Mouse (Mus musculus): ENCODE results near the gene Ehbp1.

Ehbp1 gene

DNA sequence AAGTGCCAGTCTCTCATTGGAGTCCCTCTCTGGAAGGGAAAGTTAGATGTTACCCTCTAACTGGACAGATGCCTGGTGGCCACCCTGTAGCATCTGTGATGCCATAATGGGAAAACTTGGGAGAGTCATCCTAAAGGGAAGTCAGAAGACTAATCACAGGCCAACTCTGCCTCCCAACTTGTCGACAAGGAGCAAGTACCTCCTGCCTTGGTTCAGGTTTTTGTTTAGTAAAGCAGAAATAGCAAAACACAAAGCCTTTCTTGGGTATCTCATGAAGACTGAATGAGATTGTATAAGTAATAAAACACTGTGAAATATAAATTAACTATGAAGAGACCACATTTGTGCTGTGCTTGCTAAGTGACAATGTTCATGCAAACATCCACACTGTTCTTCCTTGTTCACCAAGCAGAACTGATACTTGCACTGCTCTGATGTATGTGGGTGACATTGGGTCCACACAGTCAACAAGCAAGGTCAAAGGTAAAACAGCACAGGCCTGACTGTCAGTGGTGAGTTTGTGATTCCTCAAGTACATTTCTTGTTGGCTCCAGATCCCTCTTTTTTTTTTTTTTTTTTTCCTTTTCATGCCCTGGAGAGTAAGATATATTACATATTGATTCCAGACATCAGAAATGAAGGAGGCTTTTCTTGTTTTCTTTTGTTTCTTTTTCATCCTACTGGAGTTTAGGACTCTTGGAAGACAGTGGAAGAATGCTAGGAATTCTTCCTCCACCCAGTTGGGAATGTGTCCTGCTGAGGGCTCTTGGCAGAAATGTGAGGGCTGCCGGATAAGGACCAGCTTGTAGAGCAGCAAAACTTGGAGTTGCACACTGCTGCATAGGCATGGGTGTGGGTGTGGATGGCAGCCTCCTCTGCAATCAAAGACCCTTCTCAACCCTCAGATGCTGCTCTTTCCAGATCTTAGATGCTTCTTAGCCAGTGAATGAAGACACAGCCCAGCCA is at the start of gene Ehbp1:
Gene Ehbp1 (minus strand): TSS at position 51 of the 966 bp plus-strand sequence.
- no peak for ATAC-seq (ENCODE audit: low TSS enrichment)

GRCm38 (mm10) chr11:22387472-22388098 is 45.5 kb upstream of the Ehbp1 start:
- ATAC-seq (ENCODE audit: low TSS enrichment), result no peak

DNA sequence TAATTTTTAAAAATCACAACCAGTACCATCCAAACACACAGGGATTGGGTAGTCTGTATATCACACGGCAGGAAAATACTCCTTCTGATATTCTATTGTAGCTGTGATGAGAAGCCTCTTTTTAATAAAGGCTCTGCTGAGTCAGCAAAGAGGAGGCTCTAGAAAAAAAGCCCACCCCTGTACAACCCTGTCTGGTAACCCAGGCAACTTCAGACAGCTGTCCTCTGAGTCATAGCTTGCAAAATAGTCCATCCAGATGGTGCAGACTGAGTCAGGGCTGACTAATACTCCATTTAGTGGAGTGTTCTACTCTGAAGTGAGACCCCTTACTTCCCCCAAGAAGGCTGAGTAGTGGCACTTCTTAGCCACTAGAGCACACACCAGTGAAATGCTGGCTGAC is 41.4 kb upstream of the Ehbp1 start:
- ATAC-seq (ENCODE audit: low TSS enrichment), result no peak

DNA sequence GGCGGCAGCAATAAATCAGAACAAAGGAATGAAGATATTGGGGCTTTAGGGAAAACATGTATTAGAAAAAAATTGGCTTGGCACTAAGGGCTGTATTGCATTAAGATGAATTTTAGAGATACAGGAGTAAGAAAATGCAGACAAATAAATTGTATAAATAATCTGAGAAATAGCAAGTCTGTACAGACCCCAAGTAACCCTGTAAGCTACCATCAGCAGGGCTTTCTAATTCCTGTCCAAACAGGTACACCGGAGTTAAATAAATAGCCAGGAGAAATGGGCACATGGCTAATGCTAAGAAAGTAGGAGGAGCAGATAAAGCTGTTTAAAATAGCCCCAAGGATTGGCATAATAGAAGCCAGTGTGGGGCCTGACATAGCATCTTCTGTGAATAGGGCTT is 32.7 kb upstream of the Ehbp1 start:
- no peak for ATAC-seq (ENCODE audit: low TSS enrichment)

GRCm38 (mm10) chr11:22373290-22373674 is 31.2 kb upstream of the Ehbp1 start:
- no peak for ATAC-seq (ENCODE audit: low TSS enrichment)

DNA sequence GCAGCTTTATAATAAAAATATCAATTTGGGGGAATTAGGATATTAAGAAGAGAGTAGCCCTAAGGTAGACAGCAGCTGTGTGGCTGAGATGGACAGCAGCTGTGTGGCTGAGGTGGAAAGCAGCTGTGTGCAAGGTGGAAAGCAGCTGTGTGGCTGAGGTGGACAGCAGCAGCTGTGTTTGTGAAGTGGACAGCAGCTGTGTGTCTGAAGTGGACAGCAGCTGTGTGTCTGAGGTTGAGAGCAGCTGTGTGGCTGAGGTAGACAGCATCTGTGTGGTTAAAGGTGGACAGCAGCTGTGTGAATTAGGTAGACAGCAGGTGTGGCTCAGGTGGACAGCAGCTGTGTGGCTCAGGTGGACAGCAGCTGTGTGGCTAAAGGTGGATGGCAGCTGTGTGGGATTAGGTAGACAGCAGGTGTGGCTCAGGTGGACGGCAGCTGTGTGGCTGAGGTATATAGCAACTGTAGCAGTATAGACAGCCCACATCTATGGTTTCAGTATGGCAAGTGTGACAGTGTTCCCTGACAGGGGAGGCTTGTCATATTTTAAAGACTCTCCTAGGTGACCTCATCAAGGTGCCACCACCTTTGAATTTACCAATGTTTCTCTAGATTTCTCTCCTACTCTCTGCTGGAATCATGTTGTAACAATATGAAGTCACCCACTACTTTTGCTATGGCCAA is 30.7 kb upstream of the Ehbp1 start:
- no peak for ATAC-seq (ENCODE audit: low TSS enrichment)

GRCm38 (mm10) chr11:22369841-22370240 is 27.7 kb upstream of the Ehbp1 start:
- peak; percentile 64 for ATAC-seq (ENCODE audit: low TSS enrichment)

- ATAC-seq (ENCODE audit: low TSS enrichment), result no peak
These were observed 26.5 kb upstream of the Ehbp1 start for GRCm38 (mm10) chr11:22368621-22369020.

DNA sequence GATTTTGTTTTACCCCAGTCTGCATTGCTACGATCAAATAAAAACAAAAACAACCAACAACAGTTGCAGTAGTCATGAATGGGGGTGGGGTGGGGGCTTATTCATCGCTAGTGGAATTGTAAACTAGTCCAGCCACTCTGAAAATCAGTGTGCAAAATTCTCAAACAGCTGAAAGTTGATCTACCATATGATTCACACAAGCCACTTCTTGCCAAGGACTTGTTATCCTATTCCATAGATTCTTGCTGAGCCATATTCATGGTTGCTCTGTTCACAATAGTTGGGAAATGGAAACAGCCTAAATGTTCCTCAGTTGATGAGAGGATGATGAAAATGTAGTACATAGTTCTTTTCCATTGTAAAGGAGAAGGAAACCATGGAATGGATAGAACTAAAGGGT is 24.4 kb upstream of the Ehbp1 start:
- no peak for ATAC-seq (ENCODE audit: low TSS enrichment)

DNA sequence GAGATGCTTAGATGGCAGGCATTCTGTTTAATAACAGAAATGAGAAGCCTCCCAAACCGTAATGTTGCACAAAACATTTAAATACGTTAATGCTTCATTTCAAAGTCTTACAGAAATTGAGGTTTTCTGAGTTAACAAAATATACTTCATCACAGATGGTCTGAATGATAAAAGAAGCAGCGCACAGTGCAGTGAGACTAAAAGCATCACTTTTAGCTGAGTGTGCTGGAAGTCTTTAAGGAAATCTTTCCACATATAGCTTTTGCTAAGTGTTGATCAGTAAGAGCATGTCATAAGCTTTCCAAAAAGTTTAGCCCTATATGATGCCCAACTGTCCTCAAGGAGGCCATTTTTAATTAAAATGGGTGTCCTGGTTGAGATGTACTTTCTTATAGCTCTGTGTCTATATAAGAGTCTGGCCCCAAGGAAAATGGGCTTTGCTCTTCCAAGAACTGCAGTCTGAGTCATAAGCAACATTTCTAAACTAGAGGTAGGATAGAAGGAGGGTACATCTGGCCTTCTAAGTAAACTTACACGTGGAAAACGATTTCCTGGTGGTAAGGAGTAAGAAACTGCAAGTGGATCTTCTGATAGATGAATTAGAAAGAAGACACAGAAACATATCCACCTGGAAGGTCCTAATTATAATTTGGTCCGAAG is 12.0 kb upstream of the Ehbp1 start:
- peak; percentile 95 for ATAC-seq (ENCODE audit: low TSS enrichment)

- ATAC-seq (ENCODE audit: low TSS enrichment), result no peak
These were observed 7.9 kb upstream of the Ehbp1 start for GRCm38 (mm10) chr11:22349945-22350344.

DNA sequence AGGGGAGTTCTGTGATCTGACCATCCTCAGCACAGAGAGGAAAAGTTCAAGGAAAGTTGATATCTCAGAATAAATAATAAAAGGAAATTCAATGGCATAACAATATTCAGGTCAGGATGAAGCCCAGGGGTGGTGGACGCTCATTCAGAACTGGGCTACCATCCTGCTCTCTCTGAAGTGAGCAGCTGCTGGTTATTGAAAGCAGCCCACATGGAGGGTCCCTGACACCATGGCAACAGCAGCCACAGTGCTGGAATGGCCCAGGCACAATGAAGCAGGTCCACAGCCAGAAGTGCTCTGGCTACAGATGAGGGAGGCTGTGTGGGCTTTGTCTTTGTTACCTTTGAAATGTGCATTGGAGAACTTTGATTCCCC is 6.4 kb upstream of the Ehbp1 start:
- peak; percentile 44; the same call in 1 of the 2 replicates for ATAC-seq (ENCODE audit: low TSS enrichment)

- ATAC-seq (ENCODE audit: low TSS enrichment), result no peak; the same call in 1 of the 2 replicates
These were observed 5.8 kb upstream of the Ehbp1 start for GRCm38 (mm10) chr11:22347651-22348535.

- ATAC-seq (ENCODE audit: low TSS enrichment), result peak; percentile 50; the same call in 1 of the 2 replicates
These were observed 14.7 kb downstream of the Ehbp1 start for GRCm38 (mm10) chr11:22327302-22327910.

- ATAC-seq (ENCODE audit: low TSS enrichment), result no peak
These were observed 24.2 kb downstream of the Ehbp1 start for GRCm38 (mm10) chr11:22317824-22318411.

DNA sequence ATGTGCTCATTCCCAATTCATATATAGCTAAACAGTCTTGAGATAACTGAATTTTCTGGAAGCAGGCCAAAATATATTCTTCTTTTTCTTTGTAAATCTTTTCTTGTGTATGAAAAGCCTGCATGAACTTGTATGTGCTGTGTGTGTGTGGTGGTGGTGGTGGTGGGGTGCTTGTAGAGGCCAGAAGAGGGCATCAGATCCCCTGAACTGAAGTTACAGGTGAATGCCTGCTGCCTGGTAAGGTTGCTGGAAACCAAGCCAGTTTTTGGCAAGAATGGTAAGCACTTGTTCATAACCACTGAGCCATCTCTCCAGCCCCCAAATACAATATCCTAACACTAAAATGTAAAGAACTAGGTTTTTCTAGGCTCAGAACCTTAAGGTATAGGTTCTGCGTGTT is 26.3 kb downstream of the Ehbp1 start:
- no peak for ATAC-seq (ENCODE audit: low TSS enrichment)

GRCm38 (mm10) chr11:22301164-22301563 is 40.9 kb downstream of the Ehbp1 start:
- no peak for ATAC-seq (ENCODE audit: low TSS enrichment)

DNA sequence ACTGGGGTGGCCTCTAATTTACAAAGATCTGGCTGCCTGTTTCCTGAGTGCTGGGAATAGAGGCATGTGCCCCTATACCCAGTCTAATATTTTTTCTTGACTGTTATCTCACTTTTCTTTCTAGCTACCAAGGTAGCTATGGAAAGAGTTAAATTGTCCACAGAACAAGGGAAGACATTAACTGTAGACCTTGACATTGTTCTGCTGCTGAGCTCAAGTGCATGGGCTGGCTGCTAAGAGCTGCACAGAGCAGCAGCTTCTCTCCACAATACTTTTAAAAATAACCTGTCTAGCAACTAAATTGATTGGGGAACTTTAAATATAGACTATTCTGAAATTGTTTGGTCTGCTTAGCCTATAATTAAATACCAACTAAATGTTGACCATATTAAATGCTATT is 52.9 kb downstream of the Ehbp1 start:
- no peak for ATAC-seq (ENCODE audit: low TSS enrichment)

- peak; percentile 11 for ATAC-seq (ENCODE audit: low TSS enrichment)
These were observed 54.6 kb downstream of the Ehbp1 start for GRCm38 (mm10) chr11:22287513-22287900.

DNA sequence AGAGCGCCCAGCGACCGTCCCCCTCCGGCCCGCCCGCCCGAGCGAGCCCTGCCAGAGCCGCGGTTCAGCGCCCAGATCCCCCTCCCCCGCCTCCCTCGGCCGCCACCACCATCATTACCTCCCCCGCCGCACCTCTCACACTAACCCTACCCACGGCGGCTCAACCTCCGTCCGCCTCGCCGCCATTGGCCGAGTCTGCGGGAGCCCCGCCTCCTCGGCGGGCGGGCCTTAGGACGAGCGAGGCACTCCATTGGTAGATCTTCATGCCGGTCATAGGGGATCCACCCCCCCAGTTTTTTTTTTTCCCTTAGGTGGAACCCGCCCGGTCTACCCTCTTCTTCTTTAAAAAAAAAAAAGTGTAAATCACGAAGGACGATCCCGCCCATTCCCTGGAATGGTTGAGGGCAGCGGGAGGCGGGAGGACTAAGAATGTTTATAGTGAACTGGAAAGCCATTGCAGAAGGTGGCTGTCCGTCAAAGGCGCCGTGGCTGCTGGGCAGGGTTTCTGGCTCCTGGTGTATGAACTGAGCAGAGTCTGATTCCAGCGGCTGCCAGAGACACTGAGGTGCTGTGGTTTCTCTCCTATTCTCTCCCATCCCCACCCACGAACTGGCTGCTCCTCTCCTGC is 55.1 kb downstream of the Ehbp1 start:
- ATAC-seq (ENCODE audit: low TSS enrichment), result peak; percentile 93
